Mouse (Mus musculus): ENCODE measurements around the gene Nsmf. TPM values are rescaled to one million over a fixed set of nuclear protein-coding genes. Genes with fewer than 3 reads are reported as not detected.

Nsmf gene
- polyA plus RNA-seq, 1 experiment = 724 TPM

DNA sequence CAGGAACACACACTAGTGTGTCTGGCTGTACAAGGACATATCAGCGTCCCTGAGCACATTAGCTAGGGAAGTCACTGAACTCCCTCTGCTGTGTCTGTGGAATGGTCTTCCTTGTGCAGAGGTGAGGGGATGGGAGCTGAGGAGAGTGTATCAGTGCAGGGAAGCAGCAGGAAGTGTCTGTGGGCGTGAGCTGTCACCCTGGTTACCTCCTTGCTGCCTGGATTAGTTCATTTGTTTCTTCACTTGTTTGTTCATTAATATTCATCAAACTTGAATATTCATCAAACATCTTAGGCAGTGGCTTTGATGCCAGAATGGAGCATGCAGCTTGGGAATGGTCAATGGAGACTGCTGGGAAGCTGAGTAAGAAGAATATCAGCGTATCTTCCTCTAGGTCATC lies 45.5 kb downstream of the Nsmf start:
- no peak for TF ChIP-seq CTCF (IDR thresholded peaks at IDR 0.05; ENCODE audit: extremely low read depth, insufficient read depth, low read length)
- TF ChIP-seq POLR2A (IDR thresholded peaks at IDR 0.05; ENCODE audit: extremely low read depth, insufficient read depth, low read length) = no peak
- H3K4me1 ChIP-seq (ENCODE audit: control insufficient read depth, insufficient read depth, low read length) = peaks cover 3% of the 10 kb centered on the region; the same call in 1 of the 2 replicates
- no peak overlapping the region for H3K27ac ChIP-seq (ENCODE audit: insufficient read depth, low read length)
- H3K4me3 ChIP-seq (ENCODE audit: insufficient read depth, low read length) = no peak overlapping the region

DNA sequence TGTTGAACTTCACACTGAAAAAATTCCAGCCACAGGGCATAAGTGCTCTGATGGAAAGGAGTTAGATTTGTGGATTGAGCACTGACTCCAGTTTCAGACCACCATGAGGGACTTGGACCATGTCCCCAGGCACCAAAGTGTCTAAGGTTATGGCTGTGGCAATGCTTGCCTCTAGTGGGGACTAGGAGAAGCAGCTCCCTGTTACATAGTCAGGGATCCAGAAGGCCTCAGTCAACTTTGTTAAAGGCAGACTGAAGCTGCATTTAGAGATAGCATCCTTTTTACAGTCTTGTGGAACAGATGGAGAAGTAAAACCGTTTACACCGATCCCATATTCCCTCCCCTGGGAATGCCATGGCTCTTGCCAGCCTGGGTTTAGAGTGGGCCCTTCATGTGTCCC lies 50.0 kb downstream of the Nsmf start:
- Histone ChIP-seq H3K4me1 (ENCODE audit: control insufficient read depth, insufficient read depth, low read length) (0 out of 2 replicates have a peak, but pooled peaks cover 2% of the 10 kb centered on the region), H3K4me3 (ENCODE audit: insufficient read depth, low read length) (no peak overlapping the region), H3K27ac (ENCODE audit: insufficient read depth, low read length) (no peak overlapping the region)
- no peak for TF ChIP-seq POLR2A (IDR thresholded peaks at IDR 0.05; ENCODE audit: extremely low read depth, insufficient read depth, low read length)
- no peak for TF ChIP-seq CTCF (IDR thresholded peaks at IDR 0.05; ENCODE audit: extremely low read depth, insufficient read depth, low read length)

DNA sequence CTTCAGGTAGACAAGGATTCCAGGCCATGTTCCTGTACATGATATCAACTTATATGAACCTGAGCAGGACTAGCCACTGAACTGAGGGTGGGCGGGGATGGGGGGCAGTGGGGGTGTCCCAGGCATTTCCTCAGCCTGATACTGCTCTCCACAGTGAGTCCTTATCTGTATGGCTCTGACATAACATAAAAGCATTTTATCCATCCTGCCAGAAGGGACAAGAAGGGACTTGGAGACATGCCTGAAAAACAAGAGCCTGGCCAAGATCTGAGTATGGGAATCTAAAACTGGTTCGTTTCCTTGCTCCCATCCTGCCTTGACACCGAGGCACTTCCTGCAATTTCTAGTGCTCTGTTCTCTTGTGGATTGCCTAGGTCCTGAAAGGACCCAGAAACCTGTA lies 51.9 kb downstream of the Nsmf start:
- no peaks in the 10 kb centered on the region for H3K4me1 ChIP-seq (ENCODE audit: control insufficient read depth, insufficient read depth, low read length)
- H3K27ac ChIP-seq (ENCODE audit: insufficient read depth, low read length) = no peak overlapping the region
- TF ChIP-seq CTCF (IDR thresholded peaks at IDR 0.05; ENCODE audit: extremely low read depth, insufficient read depth, low read length) = no peak
- no peak for TF ChIP-seq POLR2A (IDR thresholded peaks at IDR 0.05; ENCODE audit: extremely low read depth, insufficient read depth, low read length)
- no peak overlapping the region for H3K4me3 ChIP-seq (ENCODE audit: insufficient read depth, low read length)

DNA sequence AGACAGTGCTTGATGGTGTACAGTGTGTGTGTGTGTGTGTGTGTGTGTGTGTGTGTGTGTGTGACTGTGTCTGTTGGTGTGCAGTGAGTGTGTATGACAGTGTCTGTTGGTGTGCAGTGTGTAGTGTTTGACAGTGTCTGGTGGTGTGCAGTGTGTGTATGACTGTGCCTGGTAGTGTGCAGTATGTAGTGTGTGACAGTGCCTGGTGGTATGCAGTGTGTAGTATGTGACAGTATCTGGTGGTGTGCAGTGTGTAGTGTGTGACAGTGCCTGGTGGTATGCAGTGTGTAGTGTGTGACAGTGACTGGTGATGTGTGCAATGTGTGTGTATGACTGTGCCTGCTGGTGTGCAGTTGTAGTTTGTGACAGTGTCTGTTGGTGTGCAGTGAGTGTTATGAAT lies 55.3 kb downstream of the Nsmf start:
- H3K4me3 ChIP-seq (ENCODE audit: insufficient read depth, low read length) = no peak overlapping the region
- TF ChIP-seq POLR2A (IDR thresholded peaks at IDR 0.05; ENCODE audit: extremely low read depth, insufficient read depth, low read length) = no peak
- no peak for TF ChIP-seq CTCF (IDR thresholded peaks at IDR 0.05; ENCODE audit: extremely low read depth, insufficient read depth, low read length)
- H3K4me1 ChIP-seq (ENCODE audit: control insufficient read depth, insufficient read depth, low read length) = no peaks in the 10 kb centered on the region
- H3K27ac ChIP-seq (ENCODE audit: insufficient read depth, low read length) = no peak overlapping the region

DNA sequence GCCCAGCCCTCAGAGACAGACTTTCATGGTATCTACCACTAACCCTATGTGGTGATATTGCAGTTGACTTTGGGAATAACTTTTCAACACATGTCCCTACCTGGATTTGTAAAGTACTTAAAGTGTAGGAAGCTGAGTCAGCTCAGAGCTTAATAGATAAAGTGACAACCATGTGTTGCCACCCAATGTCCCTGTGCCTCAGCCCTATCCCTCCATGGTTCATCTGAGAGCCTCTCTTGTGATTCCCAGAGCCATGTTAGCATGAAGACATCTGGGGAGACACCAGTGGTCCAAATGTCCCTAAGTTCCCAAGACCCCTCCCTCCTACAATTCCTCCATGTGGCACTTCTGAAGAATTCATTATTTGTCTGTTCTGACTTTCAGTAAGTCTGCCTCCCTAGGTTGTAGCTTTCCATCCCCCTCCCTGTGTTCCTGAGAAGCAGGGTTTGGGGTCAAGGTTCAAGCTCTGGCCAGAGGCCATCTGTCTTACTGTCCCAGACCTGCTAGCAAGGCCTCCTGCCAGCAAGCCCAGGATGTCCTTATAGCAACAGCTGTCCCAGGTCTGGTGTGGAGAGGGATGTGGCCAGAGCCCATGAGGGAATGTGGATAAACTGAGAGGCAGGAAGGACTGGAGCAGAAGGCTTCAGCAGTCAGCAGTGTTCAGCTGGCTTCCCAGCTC lies 56.5 kb downstream of the Nsmf start:
- H3K27ac ChIP-seq (ENCODE audit: insufficient read depth, low read length) = no peak overlapping the region
- no peaks in the 10 kb centered on the region for H3K4me1 ChIP-seq (ENCODE audit: control insufficient read depth, insufficient read depth, low read length)
- no peak overlapping the region for H3K4me3 ChIP-seq (ENCODE audit: insufficient read depth, low read length)
- TF ChIP-seq POLR2A (IDR thresholded peaks at IDR 0.05; ENCODE audit: extremely low read depth, insufficient read depth, low read length) (no peak), CTCF (IDR thresholded peaks at IDR 0.05; ENCODE audit: extremely low read depth, insufficient read depth, low read length) (no peak)

DNA sequence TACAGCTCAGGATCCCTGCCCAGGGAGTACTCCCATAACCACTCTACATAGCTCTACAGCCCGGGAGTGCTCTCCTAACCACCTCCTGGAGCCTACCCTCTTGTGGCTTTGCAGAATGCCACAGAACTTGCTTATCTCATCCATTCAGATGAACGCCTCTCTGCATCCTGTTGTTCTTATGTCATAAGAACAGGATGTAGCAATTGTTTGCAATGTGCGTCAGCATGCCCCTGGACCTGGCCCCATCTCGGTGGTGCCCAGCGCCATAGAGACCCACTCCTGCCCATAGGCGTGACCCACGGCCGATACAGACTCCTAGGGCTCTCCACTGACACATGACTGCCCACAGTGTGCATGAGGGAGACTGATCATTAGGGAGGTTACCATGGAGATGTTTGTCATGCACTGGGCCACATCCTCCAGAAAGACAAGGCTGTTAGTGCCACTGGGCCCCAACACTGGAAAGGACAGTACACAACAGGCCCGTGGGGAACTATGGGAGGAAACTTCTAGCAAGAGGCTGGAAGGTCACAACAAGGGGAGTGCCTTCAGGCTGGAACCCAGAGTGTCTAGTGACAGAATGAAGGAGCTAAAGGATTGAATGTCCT lies 57.1 kb downstream of the Nsmf start:
- Histone ChIP-seq H3K4me3 (ENCODE audit: insufficient read depth, low read length) (no peak overlapping the region), H3K27ac (ENCODE audit: insufficient read depth, low read length) (no peak overlapping the region), H3K4me1 (ENCODE audit: control insufficient read depth, insufficient read depth, low read length) (no peaks in the 10 kb centered on the region)
- TF ChIP-seq CTCF (IDR thresholded peaks at IDR 0.05; ENCODE audit: extremely low read depth, insufficient read depth, low read length) = no peak
- TF ChIP-seq POLR2A (IDR thresholded peaks at IDR 0.05; ENCODE audit: extremely low read depth, insufficient read depth, low read length) = no peak

Other genes starting within 250 kb of the Nsmf start
- gene Ehmt1, start 134.7 kb upstream of the Nsmf start, polyA plus RNA-seq (2012; rRNA removed) = 52.6 and 57.5 TPM in 2 replicates
- 40.4 and 47.4 TPM in 2 replicates for gene Arrdc1, start 119.1 kb upstream of the Nsmf start, polyA plus RNA-seq (2012; rRNA removed)
- gene Zmynd19, start 104.6 kb upstream of the Nsmf start, polyA plus RNA-seq (2012; rRNA removed) = 21.4 and 21.6 TPM in 2 replicates
- 34.6 and 37.3 TPM in 2 replicates for gene Dph7, start 92.0 kb upstream of the Nsmf start, polyA plus RNA-seq (2012; rRNA removed)
- gene Mrpl41, start 79.3 kb upstream of the Nsmf start, polyA plus RNA-seq (2012; rRNA removed) = 137 TPM in 2 replicates
- gene Pnpla7, start 78.3 kb upstream of the Nsmf start, polyA plus RNA-seq (2012; rRNA removed) = 20.1 and 22.5 TPM in 2 replicates
- gene Entpd8, start 25.9 kb downstream of the Nsmf start, polyA plus RNA-seq (2012; rRNA removed) = not detected in 2 replicates
- not detected in 2 replicates for gene Noxa1, start 40.8 kb downstream of the Nsmf start, polyA plus RNA-seq (2012; rRNA removed)
- 22.1 and 24.2 TPM in 2 replicates for gene Nrarp, start 126.4 kb downstream of the Nsmf start, polyA plus RNA-seq (2012; rRNA removed)
- 2.5 TPM in 2 replicates for gene Tor4a, start 142.5 kb downstream of the Nsmf start, polyA plus RNA-seq (2012; rRNA removed)
- gene Nelfb, start 157.1 kb downstream of the Nsmf start, polyA plus RNA-seq (2012; rRNA removed) = 52.0 and 57.5 TPM in 2 replicates
- 0.11 TPM in 1 of 2 replicates, not detected in the other for gene Stpg3, start 160.3 kb downstream of the Nsmf start, polyA plus RNA-seq (2012; rRNA removed)
- 0.19 and 0.21 TPM in 2 replicates for gene Fam166a, start 164.4 kb downstream of the Nsmf start, polyA plus RNA-seq (2012; rRNA removed)
- 527 and 537 TPM in 2 replicates for gene Tubb4b, start 170.3 kb downstream of the Nsmf start, polyA plus RNA-seq (2012; rRNA removed)
- gene Slc34a3, start 180.0 kb downstream of the Nsmf start, polyA plus RNA-seq (2012; rRNA removed) = 0.26 and 0.44 TPM in 2 replicates
- not detected in 2 replicates for gene Rnf224, start 182.4 kb downstream of the Nsmf start, polyA plus RNA-seq (2012; rRNA removed)
- gene Rnf208, start 187.9 kb downstream of the Nsmf start, polyA plus RNA-seq (2012; rRNA removed) = 314 and 325 TPM in 2 replicates
- 0.21 and 0.57 TPM in 2 replicates for gene Cysrt1, start 188.1 kb downstream of the Nsmf start, polyA plus RNA-seq (2012; rRNA removed)
- 14.0 and 15.5 TPM in 2 replicates for gene AL732309.1, start 192.5 kb downstream of the Nsmf start, polyA plus RNA-seq (2012; rRNA removed)
- gene Tmem203, start 201.1 kb downstream of the Nsmf start, polyA plus RNA-seq (2012; rRNA removed) = 33.8 and 36.0 TPM in 2 replicates
- gene Tprn, start 208.3 kb downstream of the Nsmf start, polyA plus RNA-seq (2012; rRNA removed) = 14.0 and 22.0 TPM in 2 replicates
- 87.9 and 93.2 TPM in 2 replicates for gene Ssna1, start 218.1 kb downstream of the Nsmf start, polyA plus RNA-seq (2012; rRNA removed)
- gene Anapc2, start 218.1 kb downstream of the Nsmf start, polyA plus RNA-seq (2012; rRNA removed) = 75.7 and 76.5 TPM in 2 replicates
- not detected in 2 replicates for gene Tmem210, start 233.8 kb downstream of the Nsmf start, polyA plus RNA-seq (2012; rRNA removed)
- not detected in 2 replicates for gene Lrrc26, start 235.6 kb downstream of the Nsmf start, polyA plus RNA-seq (2012; rRNA removed)

Measured in cortical plate, adult 2 months (tissue).